Mouse (Mus musculus): ENCODE data around the gene Mylip.

Mylip gene

DNA sequence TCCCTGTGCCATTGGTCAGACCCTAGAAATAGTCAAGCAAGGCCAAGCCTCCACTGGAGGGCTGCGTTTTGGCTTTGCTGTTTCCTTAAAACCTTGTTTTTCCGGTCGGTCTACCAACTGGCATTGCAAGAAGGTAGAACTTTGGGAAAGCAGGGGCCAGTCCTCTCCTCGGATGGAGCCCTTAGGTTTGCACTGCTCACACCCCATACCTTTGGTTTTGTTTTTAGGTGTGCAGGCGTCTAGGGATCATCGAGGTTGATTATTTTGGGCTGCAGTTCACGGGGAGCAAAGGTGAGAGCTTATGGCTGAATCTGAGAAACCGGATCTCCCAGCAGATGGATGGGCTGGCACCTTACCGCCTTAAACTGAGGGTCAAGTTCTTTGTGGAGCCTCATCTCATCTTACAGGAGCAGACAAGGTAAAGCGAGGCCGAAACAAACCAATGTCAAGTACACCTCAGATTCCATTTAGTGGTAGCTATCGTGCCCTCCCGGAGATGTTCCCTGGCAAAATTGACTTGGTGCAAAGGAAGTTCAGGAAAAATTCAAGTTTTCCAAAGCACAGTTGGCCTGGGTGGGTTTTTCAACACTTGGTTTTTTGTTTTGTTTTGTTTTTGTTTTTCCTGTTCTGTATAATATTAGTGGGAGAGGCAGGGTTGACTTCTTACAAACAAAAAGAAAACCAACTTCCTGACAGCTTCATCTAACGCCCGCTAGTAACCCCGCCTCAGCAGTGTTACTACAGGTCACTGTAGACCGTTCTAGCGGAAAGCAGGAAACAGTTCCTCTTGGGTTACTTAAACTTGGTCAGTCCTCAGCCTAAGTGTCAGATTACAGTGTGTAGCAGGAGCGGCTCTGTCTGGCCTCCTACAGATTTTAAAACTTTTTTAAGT lies 1.7 kb downstream of the Mylip start:
- in situ Hi-C loops (cut with MboI, MseI): no loop called here

GRCm38 (mm10) chr13:45391854-45392454 lies 2.4 kb downstream of the Mylip start:
- in situ Hi-C loops (cut with MboI, MseI): no loop called here

- in situ Hi-C loops (cut with MboI, MseI): no loop called here
Measured at GRCm38 (mm10) chr13:45394221-45394768, 4.8 kb downstream of the Mylip start.

GRCm38 (mm10) chr13:45396724-45397123 lies 7.2 kb downstream of the Mylip start:
- in situ Hi-C loops (cut with MboI, MseI): no loop called here

DNA sequence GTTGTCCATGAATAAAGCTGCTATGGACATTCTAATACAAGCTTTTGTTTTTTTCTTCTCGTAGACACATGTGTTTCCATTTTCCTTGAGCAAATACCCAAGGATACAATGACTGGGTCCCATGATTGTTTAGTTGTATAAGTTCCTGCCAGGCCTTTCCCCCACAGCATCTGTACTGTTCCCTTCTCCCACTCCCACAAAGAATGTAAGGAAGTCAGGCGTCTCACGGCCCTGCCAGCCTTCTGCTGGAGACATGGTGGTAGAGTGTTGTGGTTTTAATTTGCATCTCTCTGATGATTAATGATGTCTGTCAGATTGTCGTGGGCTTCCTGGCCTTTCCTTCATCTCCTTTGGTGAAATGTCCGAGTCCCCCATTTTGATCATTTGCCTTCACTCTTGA lies 7.7 kb downstream of the Mylip start:
- in situ Hi-C loops (cut with MboI, MseI): no loop called here

- in situ Hi-C loops (cut with MboI, MseI): no loop called here
Measured at GRCm38 (mm10) chr13:45397896-45398805, 8.6 kb downstream of the Mylip start.

GRCm38 (mm10) chr13:45400700-45401099 lies 11.2 kb downstream of the Mylip start:
- in situ Hi-C loops (cut with MboI, MseI): no loop called here

DNA sequence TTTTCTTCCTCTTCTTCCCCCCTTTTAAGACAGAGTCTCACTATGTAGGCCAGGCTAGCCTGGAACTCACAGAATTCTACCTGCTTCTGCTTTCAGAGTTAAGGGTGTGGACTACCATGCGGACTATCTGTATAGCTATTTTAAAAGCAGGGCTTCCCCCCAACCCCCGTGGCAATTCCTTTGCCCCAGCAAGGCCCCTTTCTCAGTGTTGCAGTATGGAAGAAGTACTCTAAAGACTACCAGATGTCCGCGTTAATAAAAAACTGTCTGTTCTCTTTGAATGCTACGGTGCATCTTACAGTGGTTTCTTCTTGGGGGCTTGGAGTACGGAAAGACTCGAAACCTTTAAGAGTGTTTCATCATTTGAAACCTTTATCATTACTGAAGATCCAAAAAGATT lies 12.3 kb downstream of the Mylip start:
- in situ Hi-C loops (cut with MboI, MseI): no loop called here

DNA sequence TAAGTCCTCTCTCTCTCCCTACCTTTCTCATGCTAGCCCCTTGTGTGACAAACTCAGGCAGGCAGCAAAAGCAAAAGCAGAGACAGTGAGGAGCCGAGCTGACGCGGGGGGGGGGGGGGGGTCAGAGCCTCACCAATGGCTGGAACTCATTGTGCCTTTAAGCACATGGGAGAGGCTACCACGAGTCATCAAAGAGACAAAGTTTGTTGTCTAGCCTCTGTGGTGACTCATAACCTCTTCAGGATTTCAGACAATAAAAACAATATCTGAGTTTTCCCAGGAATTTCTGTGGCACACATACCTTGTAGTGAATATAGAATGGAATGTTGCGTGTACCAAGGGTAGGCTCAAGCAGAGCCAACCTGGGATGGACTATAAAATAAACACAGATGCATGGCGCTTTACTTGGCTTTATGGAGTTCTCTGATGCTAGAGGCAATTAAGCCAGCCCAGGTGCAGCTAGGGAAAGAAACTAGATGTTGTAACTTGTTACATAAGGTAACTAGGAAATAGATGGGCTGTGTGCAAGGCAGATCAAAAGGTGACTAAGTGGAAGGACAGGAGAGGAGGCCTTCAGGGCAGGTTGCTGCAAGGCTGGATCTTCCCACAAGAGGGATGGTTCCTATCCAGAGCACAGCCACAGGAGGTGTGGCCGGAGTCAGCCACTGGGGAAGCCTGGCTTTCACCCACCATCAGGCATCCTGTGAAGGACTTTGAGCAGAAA lies 12.9 kb downstream of the Mylip start:
- in situ Hi-C loops (cut with MboI, MseI): no loop called here

DNA sequence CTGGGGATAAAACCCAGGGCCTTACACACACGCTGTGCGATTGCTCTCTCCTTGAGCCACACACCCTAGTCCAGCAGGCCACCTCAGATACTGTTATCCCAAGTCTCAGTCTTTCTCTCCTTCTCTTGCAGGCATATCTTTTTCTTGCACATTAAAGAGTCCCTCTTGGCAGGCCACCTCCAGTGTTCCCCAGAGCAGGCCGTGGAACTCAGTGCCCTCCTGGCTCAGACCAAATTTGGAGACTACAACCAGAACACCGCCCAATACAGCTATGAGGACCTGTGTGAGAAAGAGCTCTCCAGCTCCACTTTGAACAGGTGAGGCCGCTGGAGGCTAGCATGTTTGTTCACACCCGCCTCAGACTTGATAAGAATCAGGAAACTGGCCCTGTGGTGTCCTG lies 14.7 kb downstream of the Mylip start:
- in situ Hi-C loops (cut with MboI, MseI): no loop called here

DNA sequence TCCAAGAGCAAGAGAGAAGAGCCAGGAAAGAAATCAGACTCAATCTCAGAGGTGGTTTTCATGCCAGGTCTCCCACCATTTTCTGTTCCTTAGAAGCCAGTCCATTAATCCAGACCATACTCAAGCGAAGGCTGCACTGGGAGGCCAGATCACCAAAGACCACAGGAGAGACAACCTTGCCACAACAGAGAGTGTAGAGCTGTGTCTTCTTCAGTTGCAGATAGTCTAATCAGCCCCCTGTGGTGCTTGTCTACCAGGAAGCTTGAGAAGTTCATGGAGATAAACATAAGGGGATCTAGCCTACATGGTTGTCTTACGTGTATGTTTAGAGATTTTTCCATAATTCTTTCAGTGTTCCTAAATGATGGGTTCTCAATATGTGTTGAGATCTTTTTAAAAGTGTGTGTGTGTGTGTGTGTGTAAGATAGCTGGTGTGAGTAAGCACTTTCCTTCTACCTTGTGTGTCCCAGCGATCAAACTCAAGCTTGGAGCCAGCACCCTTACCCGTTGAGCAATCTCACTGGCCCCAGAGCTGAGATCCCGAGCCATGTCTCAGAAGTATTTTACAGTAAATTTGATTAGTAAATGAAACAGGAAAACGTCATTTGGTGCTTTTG lies 15.8 kb downstream of the Mylip start:
- in situ Hi-C loops (cut with MboI, MseI): no loop called here

DNA sequence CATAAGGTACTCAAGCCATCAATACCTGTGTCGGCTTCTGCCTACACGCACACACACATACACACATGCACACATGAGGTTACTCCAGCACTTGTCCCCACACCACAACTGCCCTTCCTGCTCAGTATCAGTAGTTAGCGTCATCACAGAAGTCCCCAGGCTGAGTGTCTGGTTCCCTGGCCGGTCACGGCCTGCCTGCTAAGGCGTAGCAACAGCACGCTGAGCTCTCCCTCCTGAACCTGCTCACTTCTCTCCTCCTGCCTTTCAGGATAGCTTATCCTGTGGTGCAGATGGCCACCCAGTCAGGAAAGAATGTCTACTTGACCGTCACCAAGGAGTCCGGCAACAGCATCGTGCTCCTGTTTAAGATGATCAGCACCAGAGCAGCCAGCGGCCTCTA lies 16.7 kb downstream of the Mylip start:
- in situ Hi-C loops (cut with MboI, MseI): no loop called here

- in situ Hi-C loops (cut with MboI, MseI): no loop called here
Measured at GRCm38 (mm10) chr13:45406703-45407102, 17.2 kb downstream of the Mylip start.

DNA sequence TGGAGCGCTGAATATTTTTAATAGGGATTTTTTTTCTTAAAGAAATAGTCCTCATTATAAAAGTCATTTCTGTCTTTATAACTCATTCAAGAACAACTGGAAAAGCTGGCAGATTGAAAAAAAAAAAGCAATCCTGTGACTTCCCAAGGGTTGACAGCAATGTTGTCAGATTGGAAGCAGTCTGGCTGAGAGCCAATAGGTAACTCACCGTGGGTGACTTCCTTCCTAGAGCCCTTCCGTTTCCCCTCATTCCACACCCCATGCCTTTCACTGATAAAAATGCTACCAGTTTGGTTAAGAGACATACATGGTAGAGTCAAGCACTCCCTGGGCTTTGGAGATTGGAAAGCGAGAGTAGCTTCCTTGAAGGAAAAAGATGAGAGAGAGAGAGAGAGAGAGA lies 21.4 kb downstream of the Mylip start:
- in situ Hi-C loops (cut with MboI, MseI): no loop called here

DNA sequence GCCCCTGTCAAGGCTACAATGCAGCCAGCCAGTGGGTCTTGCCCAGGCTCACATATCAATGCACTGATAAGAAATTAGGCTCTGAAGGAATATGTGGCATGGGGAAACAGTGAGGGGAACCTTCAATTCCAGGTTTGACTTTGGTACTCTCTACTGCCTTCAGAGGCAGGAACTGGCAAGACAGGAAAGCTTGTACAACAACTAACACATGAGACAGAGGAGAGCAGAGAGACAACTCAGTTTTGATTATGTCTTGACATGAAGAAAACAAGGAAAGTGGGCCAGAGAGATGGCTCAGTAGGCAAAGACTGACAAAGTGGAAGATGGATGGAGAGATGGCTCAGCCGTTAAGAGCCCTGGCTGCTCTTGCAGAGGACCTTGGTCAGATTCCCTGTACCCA lies 23.5 kb downstream of the Mylip start:
- in situ Hi-C loops (cut with MboI, MseI): no loop called here

DNA sequence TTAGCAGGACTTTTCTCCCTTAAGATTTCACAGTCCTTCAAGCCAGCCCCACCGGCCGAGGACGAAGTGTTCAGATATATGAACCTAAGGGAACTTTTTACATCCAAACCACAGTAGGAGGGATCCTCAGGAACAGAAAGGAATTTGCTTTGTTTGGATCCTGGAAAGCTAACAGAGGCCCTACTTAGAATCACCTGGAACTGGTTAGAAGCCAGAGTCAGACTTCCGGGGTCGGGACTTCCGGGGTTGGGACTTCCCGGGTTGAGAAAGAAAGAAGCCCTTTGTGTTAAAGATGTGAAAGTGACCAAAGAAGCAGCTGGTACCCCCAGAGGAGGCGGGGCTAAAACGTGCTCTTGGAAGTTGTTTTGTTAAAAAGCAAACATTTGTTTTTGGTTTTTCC lies 24.5 kb downstream of the Mylip start:
- in situ Hi-C loops (cut with MboI, MseI): no loop called here

DNA sequence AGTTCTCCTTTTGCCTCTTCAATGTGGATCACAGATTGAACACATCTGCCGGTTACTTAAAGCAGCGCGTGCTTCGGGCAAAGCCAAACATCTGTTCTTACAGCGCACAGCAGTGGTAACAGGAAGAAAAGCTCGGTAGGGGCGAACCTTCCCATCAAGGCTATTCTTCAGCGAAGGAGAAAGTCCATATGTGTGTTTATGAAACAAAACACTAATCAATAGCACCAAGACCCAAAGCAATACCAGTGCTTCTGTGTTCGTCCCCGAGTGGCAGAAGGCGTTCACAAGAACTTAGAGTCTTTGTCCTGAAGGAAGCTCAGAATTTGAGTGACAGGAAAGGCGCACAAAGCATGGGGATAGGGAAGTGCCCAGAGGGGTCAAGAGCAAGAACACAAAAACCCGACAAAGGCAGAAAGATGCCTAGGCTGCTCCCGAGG lies 27.1 kb downstream of the Mylip start:
- in situ Hi-C loops (cut with MboI, MseI): no loop called here

DNA sequence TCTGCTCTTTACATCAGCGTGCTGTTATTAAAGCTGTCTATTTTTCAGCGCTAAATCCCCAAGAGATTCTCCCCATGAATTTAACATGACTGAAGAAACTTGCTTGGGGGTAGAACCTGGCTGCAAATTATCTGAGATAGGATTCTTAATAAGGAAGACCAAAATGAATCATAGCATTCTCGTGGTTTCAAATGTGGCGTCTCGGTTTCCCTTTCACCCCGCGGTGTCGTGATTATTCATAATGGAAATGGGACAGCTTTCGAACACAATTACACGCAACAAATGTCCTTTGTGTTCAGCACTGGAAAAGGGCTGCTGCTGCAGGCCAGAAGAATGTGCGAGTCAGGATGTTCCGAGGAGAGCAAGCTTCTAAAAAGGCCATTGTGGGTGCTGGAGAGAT lies 29.4 kb downstream of the Mylip start:
- in situ Hi-C loops (cut with MboI, MseI): no loop called here

DNA sequence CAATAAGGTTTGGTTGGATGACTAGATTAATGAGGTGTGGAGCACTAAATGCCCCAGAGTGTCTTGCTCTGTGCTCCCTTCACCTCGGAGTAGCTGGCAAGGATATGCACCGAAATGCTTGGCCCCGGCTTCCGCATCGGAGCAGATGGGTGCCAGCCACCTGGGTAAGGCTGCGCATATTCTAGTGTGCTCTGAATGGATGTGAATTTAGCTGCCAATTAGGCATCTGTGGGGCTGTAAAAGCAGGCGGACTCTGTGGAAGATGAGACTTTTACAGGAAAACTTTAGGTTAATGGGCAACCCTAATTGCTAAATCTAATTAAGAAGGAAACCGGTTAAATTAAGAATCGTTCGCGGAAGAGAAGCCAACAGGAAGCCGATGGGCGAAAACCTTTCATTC lies 32.7 kb downstream of the Mylip start:
- in situ Hi-C loops (cut with MboI, MseI): no loop called here

GRCm38 (mm10) chr13:45422709-45423108 lies 33.2 kb downstream of the Mylip start:
- in situ Hi-C loops (cut with MboI, MseI): no loop called here

GRCm38 (mm10) chr13:45423905-45424304 lies 34.4 kb downstream of the Mylip start:
- in situ Hi-C loops (cut with MboI, MseI): no loop called here
